Mouse (Mus musculus) neural tube, embryonic 11.5 days (tissue): ENCODE results near the gene Ccdc125. TPM values are rescaled to one million over a fixed set of nuclear protein-coding genes. Genes with fewer than 3 reads are reported as not detected.

Experiments
- ATAC-seq: fragments of 200-750 bp; cut with Nextera tagmentation; 2 replicates; pipeline ENCODE4 v1.8.0; 2017; ENCODE audit warnings: moderate number of reproducible peaks, mild to moderate bottlenecking, moderate TSS enrichment, moderate library complexity; ENCODE audit not compliant: insufficient read depth, low FRiP score, low TSS enrichment
- DNase-seq: peaks from one replicate; pipeline ENCODE4 v3.0.0-alpha.2; 2015; ENCODE audit warnings: low spot score
- H3K27ac ChIP-seq: fragments of 300-500 bp; sonication (generic); 2 replicates; pipeline ENCODE4 v1.5.1; 2014; ENCODE audit warnings: low read depth, mild to moderate bottlenecking, low read length
- H3K27me3 ChIP-seq: fragments of 300-500 bp; sonication (generic); 2 replicates; pipeline ENCODE4 v1.6.1; 2014; ENCODE audit warnings: mild to moderate bottlenecking, low read length, mixed read lengths; ENCODE audit not compliant: control insufficient read depth, insufficient read depth
- H3K36me3 ChIP-seq: fragments of 300-500 bp; sonication (generic); 2 replicates; pipeline ENCODE4 v1.6.1; 2014; ENCODE audit warnings: mild to moderate bottlenecking, low read length, moderate library complexity, mixed read lengths; ENCODE audit not compliant: control insufficient read depth, insufficient read depth
- H3K4me1 ChIP-seq: fragments of 300-500 bp; sonication (generic); 2 replicates; pipeline ENCODE4 v1.6.1; 2014; ENCODE audit warnings: low read length, mixed read lengths; ENCODE audit not compliant: control insufficient read depth, insufficient read depth
- H3K4me2 ChIP-seq: fragments of 300-500 bp; sonication (generic); 2 replicates; pipeline ENCODE4 v1.6.1; 2014; ENCODE audit warnings: low read depth, mild to moderate bottlenecking, moderate library complexity
- H3K4me3 ChIP-seq: fragments of 300-500 bp; sonication (generic); 2 replicates; pipeline ENCODE4 v1.5.1; 2014; ENCODE audit warnings: low read depth, low read length
- H3K9ac ChIP-seq: fragments of 300-500 bp; sonication (generic); 2 replicates; pipeline ENCODE4 v1.6.1; 2014; ENCODE audit warnings: mild to moderate bottlenecking, low read length
- H3K9me3 ChIP-seq: fragments of 300-500 bp; sonication (generic); 2 replicates; pipeline ENCODE4 v1.6.1; 2016; ENCODE audit warnings: low read length; ENCODE audit not compliant: control insufficient read depth
- WGBS: fragments of 180-500 bp; shearing (Covaris S2); extraction: QIAGEN DNeasy Blood & Tissue Kit; methylation state at CpG from one replicate; pipeline ENCODE4 v1.1.7; 2014; 5-methylcytosine and 5-hydroxymethylcytosine counted together
- polyA plus RNA-seq: library from polyadenylated mRNA; unstranded; fragments of >200 nt; fragmentation: Nextera tagmentation; extraction: Ambion mirVana; gene quantifications from 2 replicates; pipeline ENCODE4 v1.2.1, GENCODE M21; 2014

The Ccdc125 gene
- polyA plus RNA-seq = 2.0 and 2.3 TPM in 2 replicates

GRCm38 (mm10) chr13:100669291-100670022 lies at the start of gene Ccdc125:
Gene Ccdc125, plus strand, starts transcription at chr13:100669717.
- no peaks in the 10 kb centered on the region for H3K36me3 ChIP-seq
- H3K4me1 ChIP-seq = no peaks in the 10 kb centered on the region
- no peaks in the 10 kb centered on the region for H3K9me3 ChIP-seq
- DNase-seq (peak; percentile 54), ATAC-seq (peak; percentile 78; the same call in 1 of the 2 replicates)
- H3K27me3 ChIP-seq = no peaks in the 10 kb centered on the region
- WGBS = under 1% methylated on average over 44 of the region's 44 CpGs
- H3K4me3 ChIP-seq = peak within 1 kb of the TSS; percentile 51
- no peak within 1 kb of the TSS for H3K27ac ChIP-seq
- peak within 1 kb of the TSS; percentile 74 for H3K4me2 ChIP-seq
- H3K9ac ChIP-seq = peak within 1 kb of the TSS; percentile 51; the same call in 1 of the 2 replicates

GRCm38 (mm10) chr13:100622241-100622640 lies 47.3 kb upstream of the Ccdc125 start:
- no peaks in the 10 kb centered on the region for H3K27me3 ChIP-seq
- no peak overlapping the region for H3K4me3 ChIP-seq
- H3K36me3 ChIP-seq = peaks cover 2% of the 10 kb centered on the region; the same call in 1 of the 2 replicates
- DNase-seq (no peak), ATAC-seq (no peak)
- no peak overlapping the region for H3K4me2 ChIP-seq
- H3K9me3 ChIP-seq = no peaks in the 10 kb centered on the region
- no peak overlapping the region for H3K27ac ChIP-seq
- no peaks in the 10 kb centered on the region for H3K4me1 ChIP-seq
- no peak overlapping the region for H3K9ac ChIP-seq
- WGBS = 85% methylated on average over 4 of the region's 4 CpGs

GRCm38 (mm10) chr13:100634106-100634691 lies 35.3 kb upstream of the Ccdc125 start:
- WGBS = 91% methylated on average over 3 of the region's 3 CpGs
- no peak for ATAC-seq
- H3K36me3 ChIP-seq = peaks cover 5% of the 10 kb centered on the region; the same call in 1 of the 2 replicates
- no peak overlapping the region for H3K4me2 ChIP-seq
- no peak overlapping the region for H3K27ac ChIP-seq
- H3K9me3 ChIP-seq = no peaks in the 10 kb centered on the region
- no peaks in the 10 kb centered on the region for H3K4me1 ChIP-seq
- no peak overlapping the region for H3K9ac ChIP-seq
- H3K27me3 ChIP-seq = no peaks in the 10 kb centered on the region
- no peak for DNase-seq
- no peak overlapping the region for H3K4me3 ChIP-seq

- H3K4me1 ChIP-seq = no peaks in the 10 kb centered on the region
- WGBS = 95% methylated on average over 4 of the region's 4 CpGs
- DNase-seq (no peak), ATAC-seq (no peak)
- H3K4me2 ChIP-seq = no peak overlapping the region
- no peak overlapping the region for H3K9ac ChIP-seq
- H3K36me3 ChIP-seq = peaks cover 3% of the 10 kb centered on the region; the same call in 1 of the 2 replicates
- H3K4me3 ChIP-seq = no peak overlapping the region
- H3K27ac ChIP-seq = no peak overlapping the region
- H3K9me3 ChIP-seq = no peaks in the 10 kb centered on the region
- H3K27me3 ChIP-seq = no peaks in the 10 kb centered on the region
These were observed 26.9 kb upstream of the Ccdc125 start for GRCm38 (mm10) chr13:100642471-100643209.

GRCm38 (mm10) chr13:100648223-100648622 lies 21.3 kb upstream of the Ccdc125 start:
- peaks cover 4% of the 10 kb centered on the region for H3K36me3 ChIP-seq

GRCm38 (mm10) chr13:100650550-100651438 lies 18.7 kb upstream of the Ccdc125 start, which contains the start of the genes Ak6 and Rad17:
Gene Ak6, plus strand, starts transcription at chr13:100650979.
Gene Rad17, minus strand, starts transcription at chr13:100651051.
- Histone ChIP-seq H3K27ac (peak within 1 kb of the TSS; percentile 91), H3K36me3 (peaks cover 2% of the 10 kb centered on the region; the same call in 1 of the 2 replicates), H3K4me1 (peaks cover 4% of the 10 kb centered on the region; the same call in 1 of the 2 replicates), H3K27me3 (no peaks in the 10 kb centered on the region), H3K9ac (peak within 1 kb of the TSS; percentile 91), H3K9me3 (no peaks in the 10 kb centered on the region), H3K4me3 (peak within 1 kb of the TSS; percentile 91), H3K4me2 (peak within 1 kb of the TSS; percentile 74)
- under 1% methylated on average over 60 of the region's 73 CpGs for WGBS
- peak; percentile 97 for DNase-seq
- ATAC-seq = peak; percentile 99

More at GRCm38 (mm10) chr13:100648223-100648622, 21.3 kb upstream of the Ccdc125 start:
- no peak overlapping the region for H3K9ac ChIP-seq
- 93% methylated on average over 8 of the region's 8 CpGs for WGBS
- H3K4me2 ChIP-seq = no peak overlapping the region
- DNase-seq = no peak
- H3K4me3 ChIP-seq = no peak overlapping the region
- ATAC-seq = no peak
- H3K27ac ChIP-seq = no peak overlapping the region
- H3K27me3 ChIP-seq = no peaks in the 10 kb centered on the region
- no peaks in the 10 kb centered on the region for H3K9me3 ChIP-seq
- H3K4me1 ChIP-seq = peaks cover 4% of the 10 kb centered on the region; the same call in 1 of the 2 replicates

- DNase-seq (no peak), ATAC-seq (no peak)
- H3K4me1 ChIP-seq = peaks cover 4% of the 10 kb centered on the region; the same call in 1 of the 2 replicates
These were observed 17.9 kb upstream of the Ccdc125 start, which contains the start of gene Taf9 for GRCm38 (mm10) chr13:100651439-100652186. Gene Taf9, plus strand, starts transcription at chr13:100651579.

More at GRCm38 (mm10) chr13:100651439-100652186, 17.9 kb upstream of the Ccdc125 start, which contains the start of gene Taf9:
- Histone ChIP-seq H3K36me3 (peaks cover 2% of the 10 kb centered on the region; the same call in 1 of the 2 replicates), H3K27ac (peak within 1 kb of the TSS; percentile 91), H3K27me3 (no peaks in the 10 kb centered on the region), H3K4me2 (peak within 1 kb of the TSS; percentile 74), H3K9ac (peak within 1 kb of the TSS; percentile 91), H3K9me3 (no peaks in the 10 kb centered on the region), H3K4me3 (peak within 1 kb of the TSS; percentile 91)
- under 1% methylated on average over 32 of the region's 63 CpGs for WGBS
